Mouse (Mus musculus): ENCODE measurements around the gene Ccnc.

GRCm38 (mm10) chr4:21679624-21680480, 47.6 kb upstream of the Ccnc start:
- TF ChIP-seq CTCF (IDR thresholded peaks at IDR 0.05; ENCODE audit: low read depth, low read length): no peak
- no peak for TF ChIP-seq POLR2A (IDR thresholded peaks at IDR 0.05; ENCODE audit: borderline replicate concordance, low read depth, low read length)

Data from bone marrow macrophage, adult 2 months (primary cell).